Mouse (Mus musculus): ENCODE results near the gene Cubn. TPM values are rescaled to one million over a fixed set of nuclear protein-coding genes. Genes with fewer than 3 reads are reported as not detected.

Gene Cubn
- polyA plus RNA-seq, 1 experiment from 2014 or later = 0.29 TPM

- Histone ChIP-seq H3K9ac (ENCODE audit: low read depth, low read length) (no peak overlapping the region), H3K4me2 (no peak overlapping the region), H3K36me3 (ENCODE audit: control insufficient read depth, insufficient read depth, low read length) (no peaks in the 10 kb centered on the region), H3K27ac (ENCODE audit: low read depth, low read length) (no peak overlapping the region), H3K4me3 (ENCODE audit: low read depth, low read length) (no peak overlapping the region), H3K27me3 (ENCODE audit: control insufficient read depth, insufficient read depth, low read length) (no peaks in the 10 kb centered on the region), H3K4me1 (ENCODE audit: control insufficient read depth, insufficient read depth, low read length) (no peaks in the 10 kb centered on the region), H3K9me3 (replicated peaks; ENCODE audit: control insufficient read depth, low read length) (no peaks in the 10 kb centered on the region)
- no peak for ATAC-seq (replicated peaks; ENCODE audit: insufficient number of reproducible peaks, low FRiP score, low TSS enrichment)
- WGBS (ENCODE audit: insufficient replicate concordance) = 51% methylated on average over 4 of the region's 4 CpGs
These were observed 161.7 kb downstream of the Cubn start for GRCm38 (mm10) chr2:13329754-13330417.

GRCm38 (mm10) chr2:13303376-13303775, 188.2 kb downstream of the Cubn start:
- Histone ChIP-seq H3K4me2 (no peak overlapping the region), H3K4me1 (ENCODE audit: control insufficient read depth, insufficient read depth, low read length) (no peaks in the 10 kb centered on the region), H3K27ac (ENCODE audit: low read depth, low read length) (no peak overlapping the region), H3K9me3 (replicated peaks; ENCODE audit: control insufficient read depth, low read length) (no peaks in the 10 kb centered on the region), H3K27me3 (ENCODE audit: control insufficient read depth, insufficient read depth, low read length) (no peaks in the 10 kb centered on the region), H3K4me3 (ENCODE audit: low read depth, low read length) (no peak overlapping the region), H3K36me3 (ENCODE audit: control insufficient read depth, insufficient read depth, low read length) (no peaks in the 10 kb centered on the region), H3K9ac (ENCODE audit: low read depth, low read length) (no peak overlapping the region)
- no peak for ATAC-seq (replicated peaks; ENCODE audit: insufficient number of reproducible peaks, low FRiP score, low TSS enrichment)
- WGBS (ENCODE audit: insufficient replicate concordance) = 69% methylated on average over 3 of the region's 3 CpGs

- no peak overlapping the region for H3K27ac ChIP-seq (ENCODE audit: low read depth, low read length)
- no peak overlapping the region for H3K9ac ChIP-seq (ENCODE audit: low read depth, low read length)
- no peaks in the 10 kb centered on the region for H3K36me3 ChIP-seq (ENCODE audit: control insufficient read depth, insufficient read depth, low read length)
- no peaks in the 10 kb centered on the region for H3K4me1 ChIP-seq (ENCODE audit: control insufficient read depth, insufficient read depth, low read length)
- no peaks in the 10 kb centered on the region for H3K9me3 ChIP-seq (replicated peaks; ENCODE audit: control insufficient read depth, low read length)
- H3K27me3 ChIP-seq (ENCODE audit: control insufficient read depth, insufficient read depth, low read length) = no peaks in the 10 kb centered on the region
- no peak overlapping the region for H3K4me2 ChIP-seq
- 41% methylated on average over 3 of the region's 3 CpGs for WGBS (ENCODE audit: insufficient replicate concordance)
- H3K4me3 ChIP-seq (ENCODE audit: low read depth, low read length) = no peak overlapping the region
- no peak for ATAC-seq (replicated peaks; ENCODE audit: insufficient number of reproducible peaks, low FRiP score, low TSS enrichment)
These were observed 192.6 kb downstream of the Cubn start for GRCm38 (mm10) chr2:13299031-13299430.

- Histone ChIP-seq H3K4me2 (no peak overlapping the region), H3K9ac (ENCODE audit: low read depth, low read length) (no peak overlapping the region), H3K4me3 (ENCODE audit: low read depth, low read length) (no peak overlapping the region), H3K9me3 (replicated peaks; ENCODE audit: control insufficient read depth, low read length) (no peaks in the 10 kb centered on the region), H3K36me3 (ENCODE audit: control insufficient read depth, insufficient read depth, low read length) (no peaks in the 10 kb centered on the region), H3K4me1 (ENCODE audit: control insufficient read depth, insufficient read depth, low read length) (no peaks in the 10 kb centered on the region), H3K27ac (ENCODE audit: low read depth, low read length) (no peak overlapping the region), H3K27me3 (ENCODE audit: control insufficient read depth, insufficient read depth, low read length) (no peaks in the 10 kb centered on the region)
- WGBS (ENCODE audit: insufficient replicate concordance) = 48% methylated on average over 5 of the region's 5 CpGs
- ATAC-seq (replicated peaks; ENCODE audit: insufficient number of reproducible peaks, low FRiP score, low TSS enrichment) = no peak
These were observed 193.9 kb downstream of the Cubn start for GRCm38 (mm10) chr2:13297733-13298132.

- WGBS (ENCODE audit: insufficient replicate concordance) = 4% methylated on average over 1 of the region's 1 CpGs
- no peak for ATAC-seq (replicated peaks; ENCODE audit: insufficient number of reproducible peaks, low FRiP score, low TSS enrichment)
- H3K9me3 ChIP-seq (replicated peaks; ENCODE audit: control insufficient read depth, low read length) = no peaks in the 10 kb centered on the region
These were observed 201.0 kb downstream of the Cubn start for GRCm38 (mm10) chr2:13290661-13291060.

GRCm38 (mm10) chr2:13290070-13290469, 201.5 kb downstream of the Cubn start:
- no peaks in the 10 kb centered on the region for H3K36me3 ChIP-seq (ENCODE audit: control insufficient read depth, insufficient read depth, low read length)
- H3K27me3 ChIP-seq (ENCODE audit: control insufficient read depth, insufficient read depth, low read length) = no peaks in the 10 kb centered on the region
- no peak overlapping the region for H3K4me2 ChIP-seq
- H3K27ac ChIP-seq (ENCODE audit: low read depth, low read length) = no peak overlapping the region
- H3K4me1 ChIP-seq (ENCODE audit: control insufficient read depth, insufficient read depth, low read length) = no peaks in the 10 kb centered on the region
- no peak for ATAC-seq (replicated peaks; ENCODE audit: insufficient number of reproducible peaks, low FRiP score, low TSS enrichment)
- H3K4me3 ChIP-seq (ENCODE audit: low read depth, low read length) = no peak overlapping the region
- H3K9me3 ChIP-seq (replicated peaks; ENCODE audit: control insufficient read depth, low read length) = no peaks in the 10 kb centered on the region
- no peak overlapping the region for H3K9ac ChIP-seq (ENCODE audit: low read depth, low read length)
- WGBS (ENCODE audit: insufficient replicate concordance) = 73% methylated on average over 3 of the region's 3 CpGs

More at GRCm38 (mm10) chr2:13290661-13291060, 201.0 kb downstream of the Cubn start:
- H3K27ac ChIP-seq (ENCODE audit: low read depth, low read length) = no peak overlapping the region
- no peak overlapping the region for H3K9ac ChIP-seq (ENCODE audit: low read depth, low read length)
- no peak overlapping the region for H3K4me2 ChIP-seq
- H3K4me3 ChIP-seq (ENCODE audit: low read depth, low read length) = no peak overlapping the region
- no peaks in the 10 kb centered on the region for H3K36me3 ChIP-seq (ENCODE audit: control insufficient read depth, insufficient read depth, low read length)
- no peaks in the 10 kb centered on the region for H3K4me1 ChIP-seq (ENCODE audit: control insufficient read depth, insufficient read depth, low read length)
- H3K27me3 ChIP-seq (ENCODE audit: control insufficient read depth, insufficient read depth, low read length) = no peaks in the 10 kb centered on the region

GRCm38 (mm10) chr2:13278114-13278862, 213.3 kb downstream of the Cubn start:
- 57% methylated on average over 10 of the region's 10 CpGs for WGBS (ENCODE audit: insufficient replicate concordance)
- ATAC-seq (replicated peaks; ENCODE audit: insufficient number of reproducible peaks, low FRiP score, low TSS enrichment) = no peak
- no peaks in the 10 kb centered on the region for H3K36me3 ChIP-seq (ENCODE audit: control insufficient read depth, insufficient read depth, low read length)

GRCm38 (mm10) chr2:13275874-13276273, 215.7 kb downstream of the Cubn start:
- no peak for ATAC-seq (replicated peaks; ENCODE audit: insufficient number of reproducible peaks, low FRiP score, low TSS enrichment)
- WGBS (ENCODE audit: insufficient replicate concordance) = 43% methylated on average over 7 of the region's 7 CpGs

More at GRCm38 (mm10) chr2:13278114-13278862, 213.3 kb downstream of the Cubn start:
- Histone ChIP-seq H3K9me3 (replicated peaks; ENCODE audit: control insufficient read depth, low read length) (no peaks in the 10 kb centered on the region), H3K4me3 (ENCODE audit: low read depth, low read length) (no peak overlapping the region), H3K27ac (ENCODE audit: low read depth, low read length) (no peak overlapping the region), H3K4me2 (no peak overlapping the region), H3K9ac (ENCODE audit: low read depth, low read length) (no peak overlapping the region), H3K4me1 (ENCODE audit: control insufficient read depth, insufficient read depth, low read length) (no peaks in the 10 kb centered on the region), H3K27me3 (ENCODE audit: control insufficient read depth, insufficient read depth, low read length) (no peaks in the 10 kb centered on the region)

More at GRCm38 (mm10) chr2:13275874-13276273, 215.7 kb downstream of the Cubn start:
- Histone ChIP-seq H3K4me3 (ENCODE audit: low read depth, low read length) (no peak overlapping the region), H3K36me3 (ENCODE audit: control insufficient read depth, insufficient read depth, low read length) (no peaks in the 10 kb centered on the region), H3K27ac (ENCODE audit: low read depth, low read length) (no peak overlapping the region), H3K4me1 (ENCODE audit: control insufficient read depth, insufficient read depth, low read length) (no peaks in the 10 kb centered on the region), H3K9me3 (replicated peaks; ENCODE audit: control insufficient read depth, low read length) (no peaks in the 10 kb centered on the region), H3K27me3 (ENCODE audit: control insufficient read depth, insufficient read depth, low read length) (no peaks in the 10 kb centered on the region), H3K4me2 (no peak overlapping the region), H3K9ac (ENCODE audit: low read depth, low read length) (no peak overlapping the region)

Measured in heart, embryonic 11.5 days (tissue).